Mouse (Mus musculus) MEL (cell line): ENCODE data around the gene Tbc1d5. TPM values are rescaled to one million over a fixed set of nuclear protein-coding genes. Genes with fewer than 3 reads are reported as not detected.
"Not testable (repeated sequence)": the region's sequence is repeated elsewhere in the genome, so short reads cannot be mapped to it uniquely, and the experiment has no call there.

Source experiments
- DNase-seq: peaks from one replicate; pipeline ENCODE4 v3.0.0; 2011; ENCODE audit warnings: low read depth, low spot score
- H3K27ac ChIP-seq: 2 replicates; pipeline ENCODE4 v1.5.1; 2012; ENCODE audit warnings: low read depth, mild to moderate bottlenecking, control low read depth, low read length, moderate library complexity; ENCODE audit not compliant: control insufficient read depth
- H3K27me3 ChIP-seq, 2 experiments: fragments of 150-350 bp in 1 of 2; sonication (generic) in 1 of 2; 2 replicates each; pipeline ENCODE4 v1.6.1; 2012; ENCODE audit warnings: low read length in 2 of 2, mild to moderate bottlenecking in 2 of 2, improper control_type of control experiment in 1 of 2, moderate library complexity in 1 of 2; ENCODE audit not compliant: insufficient read depth in 2 of 2, control insufficient read depth in 1 of 2
- H3K36me3 ChIP-seq, 2 experiments: 2 replicates each; pipeline ENCODE4 v1.6.1; 2012 to 2014; ENCODE audit warnings: low read length in 2 of 2, improper control_type of control experiment in 1 of 2, inconsistent platforms in 1 of 2, mild to moderate bottlenecking in 1 of 2; ENCODE audit not compliant: insufficient read depth in 2 of 2, control insufficient read depth in 1 of 2
- H3K4me1 ChIP-seq, 2 experiments: fragments of 150-350 bp in 1 of 2; sonication (generic) in 1 of 2; 2 replicates each; pipeline ENCODE4 v1.6.1; 2012; ENCODE audit warnings: low read length in 2 of 2, improper control_type of control experiment in 1 of 2, mild to moderate bottlenecking in 1 of 2; ENCODE audit not compliant: insufficient read depth in 2 of 2, control insufficient read depth in 1 of 2
- H3K4me3 ChIP-seq, 2 experiments: fragments of 150-350 bp in 1 of 2; sonication (generic) in 1 of 2; 2 replicates each; pipeline ENCODE4 v1.5.1; 2012; ENCODE audit warnings: low read depth in 2 of 2, low read length in 2 of 2, mild to moderate bottlenecking in 2 of 2, moderate library complexity in 2 of 2, control low read depth in 1 of 2, improper control_type of control experiment in 1 of 2; ENCODE audit not compliant: control insufficient read depth in 1 of 2, insufficient read depth in 1 of 2
- H3K79me2 ChIP-seq: 2 replicates; pipeline ENCODE4 v1.6.1; 2012; ENCODE audit warnings: mild to moderate bottlenecking, low read length, moderate library complexity; ENCODE audit not compliant: control insufficient read depth, poor library complexity, insufficient read depth
- H3K9ac ChIP-seq: 2 replicates; pipeline ENCODE4 v1.6.1; 2012; ENCODE audit warnings: low read depth, mild to moderate bottlenecking, control low read depth, low read length, moderate library complexity; ENCODE audit not compliant: control insufficient read depth, poor library complexity, severe bottlenecking
- H3K9me3 ChIP-seq: fragments of 150-350 bp; sonication (generic); replicated peaks from 2 replicates; pipeline ENCODE4 v1.6.1; 2012; ENCODE audit warnings: mild to moderate bottlenecking, low read length, improper control_type of control experiment, moderate library complexity; ENCODE audit not compliant: insufficient read depth
- BHLHE40 ChIP-seq: IDR thresholded peaks from 2 replicates; pipeline ENCODE4 v1.6.1; 2012; ENCODE audit warnings: low read depth, mild to moderate bottlenecking, inconsistent platforms, low read length, improper control_type of control experiment, borderline replicate concordance
- CHD1 ChIP-seq: IDR thresholded peaks from 2 replicates; pipeline ENCODE4 v1.6.1; 2012; ENCODE audit warnings: low read depth, mild to moderate bottlenecking, inconsistent platforms, low read length, improper control_type of control experiment
- E2F4 ChIP-seq: IDR thresholded peaks from 2 replicates; pipeline ENCODE4 v1.6.1; 2011; ENCODE audit warnings: low read depth, low read length, improper control_type of control experiment, borderline replicate concordance
- ELF1 ChIP-seq: IDR thresholded peaks from 2 replicates; pipeline ENCODE4 v1.6.1; 2014; ENCODE audit warnings: low read depth, mild to moderate bottlenecking, inconsistent platforms, low read length, improper control_type of control experiment, moderate library complexity
- KAT2A ChIP-seq: conservative IDR thresholded peaks from 2 replicates; pipeline ENCODE4 v1.6.1; 2012; ENCODE audit warnings: low read depth, low read length, improper control_type of control experiment, inconsistent platforms
- MAFK ChIP-seq: IDR thresholded peaks from 2 replicates; pipeline ENCODE4 v1.6.1; 2011; ENCODE audit warnings: low read depth, mild to moderate bottlenecking, low read length, improper control_type of control experiment, borderline replicate concordance
- MEF2A ChIP-seq: IDR thresholded peaks from 2 replicates; pipeline ENCODE4 v1.6.1; 2014; ENCODE audit warnings: low read depth, mild to moderate bottlenecking, inconsistent platforms, low read length, improper control_type of control experiment; ENCODE audit not compliant: poor library complexity, insufficient replicate concordance, severe bottlenecking; ENCODE audit errors: extremely low read depth
- POLR2AphosphoS5 ChIP-seq: IDR thresholded peaks from 2 replicates; pipeline ENCODE4 v1.6.1; 2012; ENCODE audit warnings: low read depth, borderline replicate concordance, mild to moderate bottlenecking, inconsistent platforms, low read length, moderate library complexity, mixed read lengths
- RCOR1 ChIP-seq: IDR thresholded peaks from 2 replicates; pipeline ENCODE4 v1.6.1; 2012; ENCODE audit warnings: low read depth, mild to moderate bottlenecking, inconsistent platforms, low read length, improper control_type of control experiment
- SIN3A ChIP-seq: IDR thresholded peaks from 2 replicates; pipeline ENCODE4 v1.6.1; 2012; ENCODE audit warnings: low read length, improper control_type of control experiment, inconsistent platforms
- USF1 ChIP-seq: IDR thresholded peaks from 2 replicates; pipeline ENCODE4 v1.6.1; 2014; ENCODE audit warnings: low read depth, mild to moderate bottlenecking, inconsistent platforms, low read length, improper control_type of control experiment, moderate library complexity
- ZMIZ1 ChIP-seq: IDR thresholded peaks from 2 replicates; pipeline ENCODE4 v1.6.1; 2012; ENCODE audit warnings: low read depth, mild to moderate bottlenecking, inconsistent platforms, low read length, improper control_type of control experiment, moderate library complexity
- ZNF384 ChIP-seq: IDR thresholded peaks from 2 replicates; pipeline ENCODE4 v1.6.1; 2012; ENCODE audit warnings: low read depth, mild to moderate bottlenecking, inconsistent platforms, low read length, improper control_type of control experiment
- polyA plus RNA-seq, 2 experiments: library from polyadenylated mRNA; stranded (reverse) in 1 of 2; unstranded in 1 of 2; fragments of >175 nt in 1 of 2; fragments of >200 nt in 1 of 2; gene quantifications; 2 replicates each; pipeline versions ENCODE4 v1.2.1 to v1.2.4; 2012; ENCODE audit warnings: low replicate concordance in 2 of 2, low read depth in 1 of 2; ENCODE audit not compliant: insufficient read length in 2 of 2, insufficient read depth in 1 of 2, missing spikeins in 1 of 2
- total RNA-seq: library from RNA; depleted of rRNA; stranded (reverse); fragments of 300-350 nt; gene quantifications from 2 replicates; pipeline ENCODE4 v1.2.3, GENCODE M21; 2012

Tbc1d5 gene
- total and polyA plus RNA-seq, 3 experiments = 5.4 to 116 (median 8.2) TPM

GRCm38 (mm10) chr17:50710497-50711222 lies 468.5 kb downstream of the Tbc1d5 start:
- TF ChIP-seq MAFK (no peak), ELF1 (no peak), RCOR1 (no peak), USF1 (no peak), CHD1 (no peak), ZNF384 (no peak), ZMIZ1 (no peak), BHLHE40 (no peak), SIN3A (no peak), KAT2A (no peak)

DNA sequence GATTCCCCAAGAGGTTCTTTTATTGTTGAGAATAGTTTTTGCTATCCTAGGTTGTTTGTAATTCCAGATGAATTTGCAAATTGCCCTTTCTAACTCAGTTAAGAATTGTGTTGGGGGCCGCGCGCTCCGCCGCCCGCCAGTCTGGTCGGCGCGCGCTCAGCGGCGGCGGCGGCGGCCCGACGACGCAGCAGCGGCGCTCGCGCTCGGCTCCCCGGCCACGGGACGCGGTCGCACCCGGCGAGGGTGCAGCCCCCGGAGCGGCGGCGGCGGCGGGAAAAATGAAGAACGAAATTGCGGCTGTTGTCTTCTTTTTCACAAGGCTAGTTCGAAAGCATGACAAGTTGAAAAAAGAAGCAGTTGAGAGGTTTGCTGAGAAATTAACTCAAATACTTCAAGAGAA lies 480.7 kb downstream of the Tbc1d5 start:
- not testable (repeated sequence) for H3K27ac ChIP-seq, DNase-seq, H3K4me1 ChIP-seq, H3K36me3 ChIP-seq, H3K27me3 ChIP-seq, H3K79me2 ChIP-seq, H3K4me3 ChIP-seq, H3K9me3 ChIP-seq, H3K9ac ChIP-seq

More at GRCm38 (mm10) chr17:50710497-50711222, 468.5 kb downstream of the Tbc1d5 start:
- Histone ChIP-seq H3K27ac (no peak overlapping the region), H3K9ac (no peak overlapping the region), H3K4me3 (no peak overlapping the region), H3K79me2 (no peaks in the 10 kb centered on the region), H3K36me3 (no peaks in the 10 kb centered on the region), H3K9me3 (no peaks in the 10 kb centered on the region), H3K4me1 (no peaks in the 10 kb centered on the region), H3K27me3 (no peaks in the 10 kb centered on the region)
- no peak for DNase-seq

- TF ChIP-seq POLR2AphosphoS5 (no peak), E2F4 (no peak), USF1 (no peak), KAT2A (no peak), ZNF384 (no peak), MEF2A (no peak), ELF1 (no peak), CHD1 (no peak)
- H3K79me2 ChIP-seq = no peaks in the 10 kb centered on the region
- H3K4me1 ChIP-seq = no peaks in the 10 kb centered on the region
These were observed 491.0 kb downstream of the Tbc1d5 start for GRCm38 (mm10) chr17:50688135-50688534.

More at GRCm38 (mm10) chr17:50688135-50688534, 491.0 kb downstream of the Tbc1d5 start:
- H3K27me3 ChIP-seq = no peaks in the 10 kb centered on the region
- no peak overlapping the region for H3K9ac ChIP-seq
- no peak overlapping the region for H3K27ac ChIP-seq
- DNase-seq = no peak
- H3K9me3 ChIP-seq = no peaks in the 10 kb centered on the region
- H3K36me3 ChIP-seq = peaks cover 5 to 9% of the 10 kb centered on the region in 2 experiments
- no peak overlapping the region for H3K4me3 ChIP-seq
